Mouse (Mus musculus): Measurements from ENCODE around the gene Mad2l2. TPM values are rescaled to one million over a fixed set of nuclear protein-coding genes. Genes with fewer than 3 reads are reported as not detected.

Mad2l2 gene
- polyA plus RNA-seq, 1 experiment from 2014 or later, result 68.5 TPM

- no peak overlapping the region for H3K27ac ChIP-seq (ENCODE audit: low read depth, low read length)
- no peak overlapping the region for H3K4me2 ChIP-seq (ENCODE audit: low read depth, low read length, severe bottlenecking)
- DNase-seq (ENCODE audit: low spot score) (no peak), ATAC-seq (replicated peaks; ENCODE audit: low FRiP score) (no peak)
- no peak overlapping the region for H3K9ac ChIP-seq (ENCODE audit: low read length)
- no peaks in the 10 kb centered on the region for H3K27me3 ChIP-seq (ENCODE audit: control insufficient read depth, insufficient read depth, low read length)
- peaks cover 9% of the 10 kb centered on the region; the same call in 1 of the 2 replicates for H3K36me3 ChIP-seq (ENCODE audit: control insufficient read depth, insufficient read depth, low read length)
- 75% methylated on average over 3 of the region's 3 CpGs for WGBS
- H3K9me3 ChIP-seq (ENCODE audit: control insufficient read depth, low read length), result no peaks in the 10 kb centered on the region
- no peak overlapping the region for H3K4me3 ChIP-seq (ENCODE audit: low read depth, low read length)
- peaks cover 7% of the 10 kb centered on the region; the same call in 1 of the 2 replicates for H3K4me1 ChIP-seq (replicated peaks; ENCODE audit: control insufficient read depth, insufficient read depth, low read length)
Measured at GRCm38 (mm10) chr4:148154982-148155381, 24.8 kb downstream of the Mad2l2 start.

- H3K27ac ChIP-seq (ENCODE audit: low read depth, low read length), result peak overlapping the region; percentile 66; the same call in 1 of the 2 replicates
- 24% methylated on average over 27 of the region's 27 CpGs for WGBS
- peaks cover 25% of the 10 kb centered on the region for H3K27me3 ChIP-seq (ENCODE audit: control insufficient read depth, insufficient read depth, low read length)
Measured at GRCm38 (mm10) chr4:148158436-148159348, 28.5 kb downstream of the Mad2l2 start.

DNA sequence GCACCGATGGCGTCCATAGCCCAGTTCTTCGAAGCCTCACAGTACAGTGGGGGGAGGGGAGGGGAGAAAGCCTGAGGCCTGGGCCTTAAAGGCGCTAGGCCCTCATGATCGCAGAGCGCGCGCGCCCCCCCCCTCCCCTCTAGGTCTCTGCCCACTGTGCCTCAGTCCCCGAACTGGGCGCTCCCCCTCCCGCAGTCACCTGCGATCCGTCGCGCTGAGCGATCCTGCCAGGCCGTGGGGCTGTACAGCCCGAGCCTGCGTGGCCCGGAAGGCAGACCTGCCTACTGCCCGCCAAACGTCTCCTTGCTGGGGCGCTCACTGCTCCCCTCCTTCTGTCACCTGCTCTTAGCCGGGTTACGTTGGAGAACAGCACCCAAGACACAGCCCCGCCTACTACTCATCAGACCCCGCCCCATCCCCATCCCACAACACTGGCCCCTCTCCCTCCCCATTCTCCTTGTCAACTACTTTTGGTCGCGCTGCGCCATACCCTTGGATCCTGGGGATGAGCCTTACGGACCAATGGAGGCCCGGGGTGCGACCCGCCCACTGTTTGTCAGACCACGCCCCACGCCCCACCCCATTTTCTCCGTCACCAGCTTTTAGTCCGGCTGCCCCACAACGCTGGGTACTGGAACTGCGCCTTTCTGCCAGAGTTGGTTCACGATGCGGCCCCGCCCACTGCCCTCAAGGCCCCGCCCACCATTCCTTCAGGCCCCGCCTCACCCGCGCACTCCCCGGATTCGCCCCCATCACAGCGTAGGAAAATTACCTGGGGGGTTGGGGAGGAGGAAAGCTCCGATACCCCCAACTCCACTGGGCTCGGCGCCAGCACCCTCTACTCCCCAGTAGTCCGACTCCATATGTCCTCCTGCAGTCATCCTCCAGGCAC is 29.6 kb downstream of the Mad2l2 start:
- Histone ChIP-seq H3K4me3 (ENCODE audit: low read depth, low read length) (peak overlapping the region; percentile 75), H3K9ac (ENCODE audit: low read length) (peak overlapping the region; percentile 79), H3K9me3 (ENCODE audit: control insufficient read depth, low read length) (no peaks in the 10 kb centered on the region), H3K27ac (ENCODE audit: low read depth, low read length) (peak overlapping the region; percentile 66), H3K4me2 (ENCODE audit: low read depth, low read length, severe bottlenecking) (peak overlapping the region; percentile 94), H3K4me1 (replicated peaks; ENCODE audit: control insufficient read depth, insufficient read depth, low read length) (peaks cover 15% of the 10 kb centered on the region), H3K36me3 (ENCODE audit: control insufficient read depth, insufficient read depth, low read length) (peaks cover 6% of the 10 kb centered on the region; the same call in 1 of the 2 replicates), H3K27me3 (ENCODE audit: control insufficient read depth, insufficient read depth, low read length) (peaks cover 35% of the 10 kb centered on the region)
- WGBS, result under 1% methylated on average over 43 of the region's 55 CpGs
- ATAC-seq (replicated peaks; ENCODE audit: low FRiP score) (peak; percentile 91), DNase-seq (ENCODE audit: low spot score) (peak; percentile 99)

More at GRCm38 (mm10) chr4:148158436-148159348, 28.5 kb downstream of the Mad2l2 start:
- Histone ChIP-seq H3K4me3 (ENCODE audit: low read depth, low read length) (peak overlapping the region; percentile 75), H3K36me3 (ENCODE audit: control insufficient read depth, insufficient read depth, low read length) (peaks cover 9% of the 10 kb centered on the region; the same call in 1 of the 2 replicates), H3K4me1 (replicated peaks; ENCODE audit: control insufficient read depth, insufficient read depth, low read length) (peaks cover 9% of the 10 kb centered on the region; the same call in 1 of the 2 replicates), H3K9me3 (ENCODE audit: control insufficient read depth, low read length) (no peaks in the 10 kb centered on the region), H3K9ac (ENCODE audit: low read length) (peak overlapping the region; percentile 79), H3K4me2 (ENCODE audit: low read depth, low read length, severe bottlenecking) (peak overlapping the region; percentile 94)
- ATAC-seq (replicated peaks; ENCODE audit: low FRiP score), result peak; percentile 3
- no peak for DNase-seq (ENCODE audit: low spot score)

- Histone ChIP-seq H3K9me3 (ENCODE audit: control insufficient read depth, low read length) (no peaks in the 10 kb centered on the region), H3K27me3 (ENCODE audit: control insufficient read depth, insufficient read depth, low read length) (peaks cover 45% of the 10 kb centered on the region), H3K4me3 (ENCODE audit: low read depth, low read length) (peak within 1 kb of the TSS; percentile 75), H3K9ac (ENCODE audit: low read length) (peak within 1 kb of the TSS; percentile 79), H3K4me1 (replicated peaks; ENCODE audit: control insufficient read depth, insufficient read depth, low read length) (peaks cover 15% of the 10 kb centered on the region), H3K4me2 (ENCODE audit: low read depth, low read length, severe bottlenecking) (peak within 1 kb of the TSS; percentile 94), H3K36me3 (ENCODE audit: control insufficient read depth, insufficient read depth, low read length) (peaks cover 6% of the 10 kb centered on the region; the same call in 1 of the 2 replicates), H3K27ac (ENCODE audit: low read depth, low read length) (peak within 1 kb of the TSS; percentile 66)
- WGBS, result under 1% methylated on average over 43 of the region's 43 CpGs
- ATAC-seq (replicated peaks; ENCODE audit: low FRiP score) (no peak), DNase-seq (ENCODE audit: low spot score) (peak; percentile 81)
Measured at GRCm38 (mm10) chr4:148160436-148161390, 30.5 kb downstream of the Mad2l2 start, which contains the start of the genes Fbxo44 and Fbxo2. TSS of gene Fbxo44 (minus strand) at chr4:148160482. TSS of gene Fbxo2 (plus strand) at chr4:148160621.

DNA sequence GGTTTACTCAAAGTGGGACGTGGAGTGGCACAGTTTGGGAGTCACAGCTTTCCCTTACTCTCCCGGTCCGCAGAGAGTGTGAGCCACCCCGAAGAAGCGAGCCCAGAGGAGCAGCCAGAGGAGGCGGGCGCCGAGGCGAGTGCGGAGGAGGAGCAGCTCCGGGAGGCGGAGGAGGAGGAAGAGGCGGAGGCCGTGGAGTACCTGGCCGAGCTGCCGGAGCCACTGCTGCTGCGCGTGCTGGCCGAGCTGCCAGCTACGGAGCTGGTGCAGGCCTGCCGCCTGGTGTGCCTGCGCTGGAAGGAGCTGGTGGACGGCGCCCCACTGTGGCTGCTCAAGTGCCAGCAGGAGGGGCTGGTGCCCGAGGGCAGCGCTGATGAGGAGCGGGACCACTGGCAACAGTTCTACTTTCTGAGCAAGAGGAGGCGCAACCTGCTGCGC is 33.8 kb downstream of the Mad2l2 start:
- H3K27ac ChIP-seq (ENCODE audit: low read depth, low read length), result no peak overlapping the region
- H3K4me2 ChIP-seq (ENCODE audit: low read depth, low read length, severe bottlenecking), result peak overlapping the region; percentile 46
- peak overlapping the region; percentile 29; the same call in 1 of the 2 replicates for H3K9ac ChIP-seq (ENCODE audit: low read length)
- no peaks in the 10 kb centered on the region for H3K36me3 ChIP-seq (ENCODE audit: control insufficient read depth, insufficient read depth, low read length)
- WGBS, result 0% methylated on average over 29 of the region's 29 CpGs
- DNase-seq (ENCODE audit: low spot score) (peak; percentile 87), ATAC-seq (replicated peaks; ENCODE audit: low FRiP score) (0 out of 2 replicates have a peak, but pooled peaks have one; percentile 8)
- peaks cover 57% of the 10 kb centered on the region for H3K27me3 ChIP-seq (ENCODE audit: control insufficient read depth, insufficient read depth, low read length)
- H3K9me3 ChIP-seq (ENCODE audit: control insufficient read depth, low read length), result no peaks in the 10 kb centered on the region
- H3K4me3 ChIP-seq (ENCODE audit: low read depth, low read length), result peak overlapping the region; percentile 17
- peaks cover 10% of the 10 kb centered on the region for H3K4me1 ChIP-seq (replicated peaks; ENCODE audit: control insufficient read depth, insufficient read depth, low read length)

DNA sequence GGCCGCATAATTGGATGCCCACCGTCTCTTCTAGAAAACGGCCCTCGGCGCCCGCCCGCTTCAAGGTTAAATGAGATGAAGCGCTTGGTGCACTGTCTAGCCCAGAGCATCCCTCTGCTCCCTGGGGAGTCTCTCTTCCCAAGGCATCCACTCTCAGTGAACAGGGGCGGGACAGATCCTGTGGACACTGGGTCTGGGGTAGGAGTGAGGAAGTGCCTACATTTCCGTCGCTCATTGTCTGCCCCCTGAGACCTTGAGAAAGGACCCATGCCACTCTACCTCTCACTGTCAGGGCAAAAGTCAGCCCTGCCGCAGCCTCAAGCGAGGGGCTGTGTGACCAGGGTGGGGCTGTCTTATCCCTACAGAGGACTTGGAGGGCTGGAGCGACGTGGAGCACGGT is 34.3 kb downstream of the Mad2l2 start:
- DNase-seq (ENCODE audit: low spot score) (no peak), ATAC-seq (replicated peaks; ENCODE audit: low FRiP score) (no peak)
- H3K36me3 ChIP-seq (ENCODE audit: control insufficient read depth, insufficient read depth, low read length), result no peaks in the 10 kb centered on the region
- H3K27me3 ChIP-seq (ENCODE audit: control insufficient read depth, insufficient read depth, low read length), result peaks cover 60% of the 10 kb centered on the region
- peaks cover 10% of the 10 kb centered on the region for H3K4me1 ChIP-seq (replicated peaks; ENCODE audit: control insufficient read depth, insufficient read depth, low read length)
- peak overlapping the region; percentile 46 for H3K4me2 ChIP-seq (ENCODE audit: low read depth, low read length, severe bottlenecking)
- peak overlapping the region; percentile 17 for H3K4me3 ChIP-seq (ENCODE audit: low read depth, low read length)
- no peak overlapping the region for H3K27ac ChIP-seq (ENCODE audit: low read depth, low read length)
- H3K9ac ChIP-seq (ENCODE audit: low read length), result no peak overlapping the region; the same call in 1 of the 2 replicates
- WGBS, result 1% methylated on average over 15 of the region's 16 CpGs
- no peaks in the 10 kb centered on the region for H3K9me3 ChIP-seq (ENCODE audit: control insufficient read depth, low read length)

GRCm38 (mm10) chr4:148165551-148165950 is 35.4 kb downstream of the Mad2l2 start:
- DNase-seq (ENCODE audit: low spot score), result no peak
- Histone ChIP-seq H3K36me3 (ENCODE audit: control insufficient read depth, insufficient read depth, low read length) (no peaks in the 10 kb centered on the region), H3K9ac (ENCODE audit: low read length) (no peak overlapping the region), H3K27me3 (ENCODE audit: control insufficient read depth, insufficient read depth, low read length) (peaks cover 66% of the 10 kb centered on the region), H3K9me3 (ENCODE audit: control insufficient read depth, low read length) (no peaks in the 10 kb centered on the region), H3K4me1 (replicated peaks; ENCODE audit: control insufficient read depth, insufficient read depth, low read length) (peaks cover 10% of the 10 kb centered on the region), H3K4me2 (ENCODE audit: low read depth, low read length, severe bottlenecking) (no peak overlapping the region), H3K4me3 (ENCODE audit: low read depth, low read length) (no peak overlapping the region), H3K27ac (ENCODE audit: low read depth, low read length) (no peak overlapping the region)
- ATAC-seq (replicated peaks; ENCODE audit: low FRiP score), result no peak
- 6% methylated on average over 17 of the region's 17 CpGs for WGBS

All from forebrain, embryonic 11.5 days (tissue).